Comparison of ENCODE assay signal across 11 mouse cellular contexts in the genomic region with DNA sequence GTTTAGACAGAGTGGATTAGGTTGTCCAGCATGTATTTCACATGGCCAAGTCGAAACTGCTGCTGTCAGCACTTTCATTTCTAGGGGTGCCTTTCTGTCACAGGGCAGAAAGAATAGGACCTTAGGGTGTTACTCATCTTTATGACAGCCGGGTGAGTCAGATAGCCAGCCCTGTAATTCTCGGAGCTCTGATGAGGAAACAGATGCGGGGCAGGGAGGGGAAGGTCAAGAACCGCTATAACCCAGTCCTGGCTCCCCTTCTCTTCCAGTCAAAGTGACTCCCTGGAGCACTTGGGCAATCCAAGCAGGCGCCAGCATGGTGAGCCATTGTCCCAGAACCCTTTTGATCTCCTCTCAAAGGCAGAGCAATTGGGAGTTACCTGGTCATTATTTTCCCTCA.
DNase-seq lines count a peak whose midpoint lies in the region; ATAC-seq and TF ChIP-seq lines count a peak whose summit lies in the region.
"Had no signal": no experiment of that assay in that cellular context is flagged by ENCODE, and none has a peak within 500 bp of the region (broad histone marks: within the 10 kb centered on the region; RNA-seq: fewer than 3 reads in every experiment).

No protein-coding gene starts in this region.

- peaks cover 6% of the 10 kb centered on the region for H3K4me1 ChIP-seq in kidney, embryonic 16.5 days (ENCODE audit: insufficient read depth, low read length)
- H3K4me1 ChIP-seq in intestine, embryonic 15.5 days (replicated peaks) = peaks cover 4% of the 10 kb centered on the region; the same call in 1 of the 2 replicates

- ATAC-seq in kidney, embryonic 16.5 days (ENCODE audit: low FRiP score, low TSS enrichment) = no peak
- ATAC-seq in intestine, embryonic 15.5 days = peak; percentile 66; the same call in 1 of the 2 replicates

- H3K27me3 ChIP-seq in kidney, embryonic 16.5 days (ENCODE audit: insufficient read depth, low read length) = no peaks in the 10 kb centered on the region
- H3K27me3 ChIP-seq in intestine, embryonic 15.5 days (replicated peaks) = no peaks in the 10 kb centered on the region
- no peaks in the 10 kb centered on the region for H3K27me3 ChIP-seq in myocyte (ENCODE audit: control insufficient read depth, insufficient read depth, insufficient read length)

- no peaks in the 10 kb centered on the region for H3K79me2 ChIP-seq in myocyte (ENCODE audit: control insufficient read depth, insufficient read depth)

- no peak overlapping the region for H3K9ac ChIP-seq in kidney, embryonic 16.5 days (replicated peaks; ENCODE audit: low read length)
- no peak overlapping the region for H3K9ac ChIP-seq in intestine, embryonic 15.5 days

- H3K36me3 ChIP-seq in kidney, embryonic 16.5 days (ENCODE audit: insufficient read depth, low read length) = no peaks in the 10 kb centered on the region
- H3K36me3 ChIP-seq in intestine, embryonic 15.5 days = no peaks in the 10 kb centered on the region
- no peaks in the 10 kb centered on the region for H3K36me3 ChIP-seq in myocyte (ENCODE audit: control insufficient read depth, insufficient read depth)

- H3ac ChIP-seq in myocyte (ENCODE audit: control insufficient read depth, insufficient read length) = no peak overlapping the region

- no peak for TF ChIP-seq POLR2A in myocyte (IDR thresholded peaks at IDR 0.05; ENCODE audit: insufficient read length, low read depth)

- H3K27ac ChIP-seq in kidney, embryonic 16.5 days (ENCODE audit: low read length) = no peak overlapping the region
- H3K27ac ChIP-seq in intestine, embryonic 15.5 days = no peak overlapping the region
- H3K27ac ChIP-seq: kidney, postnatal 0 days had no signal

- no peak overlapping the region for H3K4me2 ChIP-seq in kidney, embryonic 16.5 days (replicated peaks; ENCODE audit: low read depth, low read length)
- H3K4me2 ChIP-seq in intestine, embryonic 15.5 days (replicated peaks) = no peak overlapping the region
- H3K4me2 ChIP-seq in myocyte (ENCODE audit: low read depth) = peak overlapping the region; percentile 69

- H3K9me3 ChIP-seq in kidney, embryonic 16.5 days (ENCODE audit: low read length) = no peaks in the 10 kb centered on the region
- no peaks in the 10 kb centered on the region for H3K9me3 ChIP-seq in intestine, embryonic 15.5 days

- 37% methylated on average over 6 of the region's 6 CpGs for WGBS in kidney, embryonic 16.5 days
- 32% methylated on average over 6 of the region's 6 CpGs for WGBS in intestine, embryonic 15.5 days

- peak; percentile 35 for DNase-seq in kidney, postnatal 14 days
- DNase-seq in NIH3T3 (ENCODE audit: low read depth) = peak; percentile 49
- no peak for DNase-seq in cerebellum, adult 18-20 months
- DNase-seq in thymus, adult 18-20 months = no peak
- DNase-seq in frontal cortex, postnatal 10 days (ENCODE audit: low spot score in 2 of 2) = no peak
- DNase-seq: heart, postnatal 14 days; thymus, postnatal 36 days had no signal

- no peak overlapping the region for H3K4me3 ChIP-seq in kidney, embryonic 16.5 days (ENCODE audit: low read length)
- no peak overlapping the region for H3K4me3 ChIP-seq in intestine, embryonic 15.5 days (replicated peaks)
- H3K4me3 ChIP-seq in myocyte = no peak overlapping the region

TF ChIP-seq in myocyte, 11 proteins besides CTCF, POLR2A, EP300 and RAD21:
- TF ChIP-seq USF1 (IDR thresholded peaks at IDR 0.05; ENCODE audit: low read depth) (no peak), POLR2AphosphoS2 (IDR thresholded peaks at IDR 0.05; ENCODE audit: insufficient read length, low read depth) (no peak), TCF12 (IDR thresholded peaks at IDR 0.05; ENCODE audit: insufficient read depth, poor library complexity, severe bottlenecking) (no peak), TCF3 (IDR thresholded peaks at IDR 0.05; ENCODE audit: insufficient read length, low read depth) (no peak)
TF ChIP-seq in myocyte: peak in this region for 0.

Comparison
In these comparisons a context has a peak if more than half of its experiments do, and no peak if none do; other contexts are left out.
1. DNase-seq: peak in kidney, postnatal 14 days (single experiment) and NIH3T3 (single experiment); none in cerebellum, adult 18-20 months (0 of 2), thymus, adult 18-20 months (0 of 2) and frontal cortex, postnatal 10 days (0 of 2).